Mouse (Mus musculus) lung, postnatal 0 days (tissue): ENCODE data around the gene Gm9887.

Source experiments
- CTCF ChIP-seq: IDR thresholded peaks from 2 replicates; pipeline ENCODE4 v1.5.1; 2016; ENCODE audit warnings: antibody characterized with exemption, mild to moderate bottlenecking
- EP300 ChIP-seq: IDR thresholded peaks from 2 replicates; pipeline ENCODE4 v1.6.1; 2016; ENCODE audit warnings: antibody characterized with exemption, mild to moderate bottlenecking, control low read depth

DNA sequence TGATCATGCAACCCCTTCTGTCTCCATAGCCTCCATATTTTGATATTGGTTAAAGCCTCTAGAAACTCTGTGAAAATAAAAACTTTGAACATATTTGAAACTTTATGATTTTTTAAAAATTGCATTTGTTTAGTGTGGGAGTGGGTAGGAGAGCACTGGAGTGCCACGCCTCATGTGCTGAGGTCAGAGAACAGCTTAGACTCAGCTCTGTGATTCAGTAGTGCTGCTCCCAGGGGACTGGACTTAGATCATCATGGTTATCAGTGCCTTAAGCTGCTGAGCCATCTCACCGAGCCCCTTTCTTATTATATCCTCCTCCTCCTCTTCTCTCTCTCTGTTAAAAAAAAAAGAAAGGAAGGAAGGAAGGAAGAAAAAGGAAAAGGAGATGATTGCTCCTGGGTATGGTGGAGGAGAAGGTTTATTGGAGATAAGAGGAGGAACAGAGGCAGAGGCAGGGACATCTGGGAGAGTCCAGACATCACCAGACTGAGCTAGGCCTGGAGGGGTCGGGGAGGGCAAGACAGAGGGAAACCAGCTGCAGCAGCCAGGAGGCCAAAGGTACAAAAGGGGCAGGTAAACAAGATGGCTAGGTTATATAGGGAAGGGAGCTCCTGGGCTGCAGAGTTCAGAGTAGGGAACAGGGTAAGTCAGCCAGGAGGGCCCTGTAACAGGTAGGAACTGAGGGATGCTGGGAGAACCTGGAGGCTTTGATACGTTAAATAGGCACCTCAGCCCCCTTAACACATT is 42.7 kb upstream of the Gm9887 start:
- TF ChIP-seq CTCF (no peak), EP300 (no peak)
